Mouse (Mus musculus) CH12F3 (cell line): ENCODE data around the gene Kdm1b.

ENCODE experiments used
- in situ Hi-C: fragments of 300-500 bp; cut with MboI; formaldehyde crosslinking; loops from 2 replicates; pipeline ENCODE4 v1.14.3; 2020; ENCODE audit warnings: low sequenced_read_pairs

The Kdm1b gene

DNA sequence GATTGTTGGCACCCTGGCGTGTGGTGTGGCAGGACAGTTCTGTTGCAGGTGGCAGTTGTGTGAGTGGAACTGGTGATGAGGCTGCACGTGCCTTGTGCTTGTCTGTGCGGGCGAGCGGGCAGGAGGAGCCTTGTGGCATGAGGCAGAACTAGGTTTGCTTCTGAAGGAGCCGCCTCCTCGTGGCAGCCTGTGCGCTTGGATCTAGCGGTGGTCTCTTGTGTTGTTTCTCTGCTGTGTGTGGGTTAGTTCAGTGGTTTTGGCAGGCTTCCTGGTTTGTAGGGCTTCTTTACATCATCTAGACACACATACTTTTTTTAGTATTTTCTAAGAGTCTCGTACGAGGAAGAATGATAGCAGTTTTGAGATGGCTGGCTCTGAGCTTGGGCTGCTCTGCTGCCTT lies 12.8 kb downstream of the Kdm1b start:
- in situ Hi-C loops = no loop called here

DNA sequence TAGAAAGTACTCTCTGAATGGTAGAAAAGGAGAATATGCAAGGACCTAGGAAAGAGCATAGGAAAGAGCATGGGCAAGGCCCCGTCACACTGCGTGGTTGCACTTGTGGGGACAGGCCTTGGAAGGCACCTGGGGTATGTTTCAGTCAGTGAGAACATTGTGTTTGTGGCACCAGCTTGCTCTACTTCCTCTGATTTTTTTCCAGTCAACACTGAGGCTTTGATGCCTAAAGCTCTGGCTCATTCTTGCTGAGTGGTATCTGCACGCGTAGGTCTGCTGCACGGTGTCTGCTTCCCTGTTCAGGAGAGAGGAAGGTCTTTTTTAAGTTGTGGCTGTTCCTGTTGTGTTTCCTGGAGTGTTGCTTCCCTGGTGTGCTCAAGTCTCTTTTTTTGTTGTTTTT lies 13.5 kb downstream of the Kdm1b start:
- in situ Hi-C loops = no loop called here

GRCm38 (mm10) chr13:47062756-47063155 lies 19.5 kb downstream of the Kdm1b start:
- in situ Hi-C loops = no loop called here

GRCm38 (mm10) chr13:47063985-47064760 lies 20.9 kb downstream of the Kdm1b start:
- in situ Hi-C loops = no loop called here

- in situ Hi-C loops = no loop called here
Observed at GRCm38 (mm10) chr13:47066516-47066915, 23.2 kb downstream of the Kdm1b start.

GRCm38 (mm10) chr13:47067001-47067400 lies 23.7 kb downstream of the Kdm1b start:
- in situ Hi-C loops = no loop called here

- in situ Hi-C loops = no loop called here
Observed at GRCm38 (mm10) chr13:47070329-47071080, 27.2 kb downstream of the Kdm1b start.

DNA sequence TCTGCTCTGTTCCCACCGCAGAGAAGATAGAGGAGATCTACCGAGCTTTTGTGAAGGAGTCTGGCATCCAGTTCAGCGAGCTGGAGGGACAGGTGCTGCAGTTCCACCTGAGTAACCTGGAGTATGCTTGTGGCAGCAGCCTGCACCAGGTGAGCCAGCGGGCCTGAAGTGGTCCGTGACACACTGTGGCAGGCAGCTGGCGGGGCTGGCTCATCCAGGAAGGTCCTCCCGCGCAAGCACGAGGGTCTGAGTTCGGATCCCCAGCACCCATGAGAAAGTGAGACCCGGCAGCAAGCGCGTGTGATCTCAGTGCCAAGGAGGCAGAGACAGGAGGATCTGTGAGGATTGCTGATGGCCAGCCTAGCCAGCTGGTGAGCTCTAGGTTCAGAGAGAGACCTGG lies 28.6 kb downstream of the Kdm1b start:
- in situ Hi-C loops = no loop called here

DNA sequence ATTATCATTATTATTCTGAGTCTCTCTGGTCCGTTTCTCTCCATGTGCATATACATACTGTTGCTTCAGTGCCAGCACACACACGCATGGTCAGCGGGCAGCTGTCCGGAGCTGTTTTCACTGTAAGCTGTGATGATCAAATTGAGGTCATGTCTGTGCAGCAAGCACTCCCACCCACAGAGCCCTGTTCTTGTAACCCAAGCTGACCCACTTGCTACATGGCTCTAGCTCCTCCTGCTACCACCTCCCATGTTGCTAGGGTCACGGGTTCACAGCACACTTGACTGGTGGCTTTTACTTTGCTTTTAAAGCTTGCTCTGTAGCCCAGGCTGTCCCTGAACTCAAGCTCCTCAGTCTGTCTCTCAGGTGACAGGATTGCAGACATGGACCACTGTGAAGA lies 29.2 kb downstream of the Kdm1b start:
- in situ Hi-C loops = no loop called here

GRCm38 (mm10) chr13:47076156-47076555 lies 32.9 kb downstream of the Kdm1b start:
- in situ Hi-C loops = no loop called here

- in situ Hi-C loops = no loop called here
Observed at GRCm38 (mm10) chr13:47077367-47077766, 34.1 kb downstream of the Kdm1b start.

DNA sequence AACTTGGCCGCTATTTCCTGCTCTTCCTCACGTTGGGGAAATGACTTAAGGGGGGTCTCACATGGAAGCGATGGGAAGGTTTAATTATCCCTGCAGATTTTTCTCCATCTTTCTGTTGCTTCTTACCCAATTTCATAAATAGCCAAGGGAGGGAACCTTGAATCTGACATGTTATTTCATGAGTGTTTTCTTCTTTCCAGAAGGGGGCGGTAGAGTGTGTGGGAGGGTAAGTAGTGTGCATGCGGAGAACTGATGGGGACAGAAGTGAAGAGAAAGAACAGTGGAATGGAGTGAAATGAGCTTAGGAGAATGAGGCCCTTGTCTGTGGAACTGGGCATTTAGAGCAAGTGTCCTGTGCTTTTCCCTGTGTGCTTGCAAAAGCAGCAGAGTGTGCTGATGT lies 35.5 kb downstream of the Kdm1b start:
- in situ Hi-C loops = no loop called here

- in situ Hi-C loops = no loop called here
Observed at GRCm38 (mm10) chr13:47080905-47081505, 37.7 kb downstream of the Kdm1b start.

DNA sequence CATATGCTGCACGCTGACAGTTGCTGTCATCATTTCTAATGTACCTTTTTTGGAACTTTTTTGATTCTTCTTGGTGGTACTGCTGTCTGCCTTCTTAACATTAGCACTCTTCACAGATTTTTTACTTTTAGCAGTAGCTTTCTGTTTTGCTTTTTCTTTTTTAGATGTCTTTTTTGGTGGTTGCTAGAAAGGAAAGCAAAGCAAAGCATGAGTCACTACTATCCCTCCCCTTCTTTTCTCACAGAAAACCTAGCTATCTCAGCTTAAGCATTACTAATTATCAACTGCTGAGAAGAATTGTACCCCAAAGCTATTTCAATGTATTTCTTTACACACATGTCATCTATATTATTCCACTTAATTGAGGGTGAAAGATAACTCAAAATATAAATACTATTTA lies 45.1 kb downstream of the Kdm1b start:
- in situ Hi-C loops = no loop called here

DNA sequence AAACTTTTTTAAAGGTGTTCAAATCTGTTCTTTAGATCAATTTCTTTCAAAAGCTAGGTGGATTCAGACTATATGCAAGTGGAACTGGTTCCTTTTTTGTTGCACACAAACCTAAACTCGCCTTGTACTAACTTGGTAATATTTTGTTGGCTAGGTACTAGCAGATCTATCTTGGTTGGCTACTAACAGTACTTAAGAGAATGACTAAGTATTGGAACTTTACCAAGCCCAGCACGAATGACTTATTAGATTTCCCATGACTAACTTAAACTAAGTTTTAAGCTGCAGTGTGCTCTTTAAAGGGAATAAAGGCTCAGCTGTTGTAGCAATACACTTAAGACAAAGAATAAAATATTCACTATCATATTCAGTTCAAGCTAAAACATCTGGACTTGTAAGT lies 46.0 kb downstream of the Kdm1b start:
- in situ Hi-C loops = no loop called here

- in situ Hi-C loops = no loop called here
Observed at GRCm38 (mm10) chr13:47093791-47094190, 50.5 kb downstream of the Kdm1b start.

DNA sequence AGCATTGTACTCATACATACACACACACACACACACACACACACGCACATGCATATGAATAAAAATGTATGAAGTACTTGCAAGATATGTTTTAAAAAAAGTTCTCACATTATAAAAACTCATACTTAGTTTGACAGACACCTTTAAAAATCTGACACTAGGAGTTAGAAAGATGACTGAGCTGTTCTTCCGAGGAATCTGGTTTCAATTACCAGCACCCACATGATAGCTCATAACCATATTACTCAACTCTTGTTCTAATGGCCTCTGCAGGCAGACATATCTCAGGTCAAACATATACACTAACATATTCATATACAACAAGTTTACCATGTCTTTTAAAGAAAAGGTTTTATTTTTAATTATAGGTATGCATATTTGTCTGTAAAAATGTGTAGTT lies 53.3 kb downstream of the Kdm1b start:
- in situ Hi-C loops = no loop called here

DNA sequence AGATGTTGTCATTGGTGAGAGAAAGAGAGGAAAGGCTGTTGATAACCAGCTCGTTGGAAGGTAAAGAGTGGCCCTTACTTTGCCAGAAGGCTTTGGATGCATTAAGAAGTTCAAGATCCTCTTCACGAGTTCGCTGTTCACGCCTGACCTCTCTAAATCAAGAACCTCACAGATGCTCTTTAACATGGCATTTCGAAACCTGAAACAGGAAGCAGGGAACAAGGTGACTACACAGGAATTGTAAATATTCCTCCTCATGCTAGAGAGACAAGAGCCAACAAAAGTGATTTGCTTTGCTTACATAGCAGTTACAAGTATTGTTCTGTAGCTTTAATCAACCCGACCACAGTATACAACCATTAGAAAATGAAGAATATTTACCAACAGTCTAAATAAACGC lies 56.0 kb downstream of the Kdm1b start:
- in situ Hi-C loops = no loop called here

DNA sequence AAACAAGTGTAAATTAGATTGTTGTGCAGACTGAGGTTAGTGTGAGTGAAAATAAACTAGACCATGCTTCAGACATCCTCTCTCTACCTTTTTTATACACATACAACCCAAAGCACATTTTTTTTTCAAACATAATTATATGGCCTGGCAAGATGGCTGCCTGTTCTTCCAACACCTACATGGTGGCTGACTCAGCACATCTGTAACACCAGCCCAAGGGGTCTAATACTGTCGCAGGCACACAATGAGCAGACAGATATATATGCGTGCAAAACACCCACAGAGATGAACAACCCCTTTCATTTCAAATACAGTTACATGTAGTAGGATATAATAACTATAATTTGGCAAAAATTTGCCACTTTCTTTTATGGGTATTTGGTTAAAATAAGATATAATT lies 57.3 kb downstream of the Kdm1b start:
- in situ Hi-C loops = no loop called here

- in situ Hi-C loops = no loop called here
Observed at GRCm38 (mm10) chr13:47104146-47104545, 60.8 kb downstream of the Kdm1b start.

GRCm38 (mm10) chr13:47104856-47105541 lies 61.7 kb downstream of the Kdm1b start:
- in situ Hi-C loops = no loop called here
